Mouse (Mus musculus): ENCODE results near the gene Frem2.
A peak's percentile ranks its signal among the peaks of the same experiment; 100 is the strongest.

The Frem2 gene

GRCm38 (mm10) chr3:53555031-53555952, 101.9 kb downstream of the Frem2 start:
- no peak for DNase-seq

DNA sequence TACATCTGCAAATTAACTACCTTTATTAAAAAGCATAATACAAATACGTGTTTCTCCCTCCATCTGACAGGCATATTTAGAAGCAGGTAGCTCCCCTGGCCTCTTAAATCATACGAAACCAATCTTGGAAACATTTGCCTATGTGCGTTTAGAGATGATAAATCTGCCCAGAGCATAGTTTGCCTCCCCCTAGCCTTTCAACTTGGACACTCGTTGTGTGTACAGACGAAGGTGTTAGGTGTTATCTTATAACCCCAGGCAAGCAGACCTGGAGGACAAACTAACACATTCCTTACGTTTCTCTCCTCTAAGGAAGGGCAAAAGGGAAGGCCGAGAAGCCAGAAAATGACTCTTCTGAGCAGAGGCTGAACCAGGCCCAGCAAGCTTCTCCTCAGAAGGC, 104.5 kb downstream of the Frem2 start:
- DNase-seq: no peak

DNA sequence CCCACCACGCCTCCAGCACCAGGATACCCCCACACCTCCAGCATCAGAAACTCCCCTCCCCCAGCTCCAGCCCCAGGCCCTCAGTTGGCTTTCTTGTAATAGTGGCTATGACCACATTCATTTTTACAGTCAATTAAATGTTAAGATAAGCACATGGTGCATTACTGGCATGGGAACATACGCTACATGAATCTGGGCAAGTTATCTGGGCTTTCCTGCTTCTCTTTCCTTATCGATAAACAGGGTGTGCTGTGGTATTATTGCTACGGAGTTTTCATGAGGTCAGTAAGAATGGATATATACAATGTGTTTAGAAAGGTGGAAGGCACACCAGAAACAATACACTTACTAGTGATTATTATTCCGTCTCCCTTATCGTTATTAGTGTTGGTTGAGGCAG, 125.1 kb downstream of the Frem2 start:
- no peak for DNase-seq

DNA sequence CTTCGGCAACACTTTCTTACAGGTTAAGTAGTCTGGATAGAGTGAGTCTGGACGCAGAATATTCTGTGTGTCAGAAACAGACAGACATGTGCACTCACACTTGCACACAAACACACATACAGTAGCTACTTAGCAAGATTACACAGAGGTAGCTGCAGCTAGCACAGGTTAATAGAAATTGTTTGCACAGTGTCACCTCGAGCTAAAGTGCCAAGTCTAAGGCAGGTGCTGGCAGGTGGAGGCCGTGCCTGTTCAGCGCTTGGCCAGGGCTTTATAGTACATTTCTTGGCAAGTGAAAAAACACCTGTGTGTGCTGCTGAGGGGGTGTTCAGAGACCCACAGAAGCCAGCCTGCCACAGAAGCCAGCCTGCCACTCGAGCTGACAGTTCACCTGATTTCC, 126.8 kb downstream of the Frem2 start:
- DNase-seq: no peak

DNA sequence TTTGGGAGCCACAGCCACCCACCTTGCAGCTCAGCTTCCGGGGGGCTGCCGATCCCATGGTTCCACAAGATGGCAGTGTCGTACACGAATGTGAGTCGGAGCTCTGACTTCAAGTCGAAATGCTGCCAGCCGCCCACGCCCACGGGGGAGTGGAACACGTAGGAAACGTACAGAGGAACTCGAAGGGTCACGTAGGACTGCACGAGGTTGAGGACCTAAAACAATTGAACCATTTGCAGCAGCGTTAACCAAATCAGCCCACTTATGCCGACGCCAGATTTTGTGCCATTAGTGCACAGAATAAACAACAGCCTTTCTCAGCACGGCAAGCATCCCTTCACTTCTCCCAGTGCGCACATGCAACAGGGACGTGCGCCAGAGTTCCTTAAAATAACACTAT, 131.4 kb downstream of the Frem2 start:
- DNase-seq: peak; percentile 87

DNA sequence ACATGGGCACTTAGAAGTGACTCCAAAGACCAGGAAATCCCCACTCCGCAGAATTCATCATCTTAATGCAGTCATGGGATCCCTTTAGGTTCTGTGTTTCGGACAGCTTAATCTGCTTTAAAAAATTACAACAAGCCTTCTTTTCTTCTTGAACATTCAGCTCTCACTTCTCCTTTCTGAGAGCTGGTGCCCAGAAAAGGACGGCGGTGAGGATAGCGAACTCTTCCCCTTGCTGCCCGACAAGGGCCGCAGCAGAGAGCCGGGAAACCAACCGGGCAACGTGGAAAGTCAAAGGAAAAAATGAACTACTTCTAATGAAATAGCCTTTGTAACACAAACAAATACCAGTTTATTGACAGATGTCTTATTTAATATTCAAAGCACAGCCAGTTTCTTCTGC, 134.4 kb downstream of the Frem2 start:
- no peak for DNase-seq

GRCm38 (mm10) chr3:53514221-53515065, 142.7 kb downstream of the Frem2 start:
- no peak for DNase-seq

- no peak for DNase-seq
These were observed 144.1 kb downstream of the Frem2 start for GRCm38 (mm10) chr3:53513096-53513495.

DNA sequence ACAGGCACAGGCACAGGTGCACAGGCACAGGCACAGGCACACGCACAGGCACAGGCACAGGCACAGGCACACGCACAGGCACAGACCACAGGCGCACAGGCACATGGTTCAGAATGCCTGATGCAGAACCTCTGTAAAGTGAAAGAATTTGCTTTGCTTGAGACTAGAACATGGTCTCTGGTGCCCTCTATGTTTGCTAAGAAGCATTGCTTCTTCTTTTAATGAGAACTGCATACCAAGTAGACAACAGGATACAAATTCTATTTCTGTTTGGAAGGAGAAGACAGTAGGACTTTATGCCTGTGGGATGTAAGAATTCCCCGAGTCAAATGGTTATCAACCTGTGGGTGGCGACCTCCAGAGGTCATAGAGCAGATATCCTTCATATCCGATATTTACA, 154.7 kb downstream of the Frem2 start:
- no peak for DNase-seq

GRCm38 (mm10) chr3:53498351-53498905, 158.7 kb downstream of the Frem2 start:
- no peak for DNase-seq

GRCm38 (mm10) chr3:53488353-53488752, 168.8 kb downstream of the Frem2 start, which contains the start of gene Stoml3:
TSS of gene Stoml3 (plus strand) at chr3:53488653.
- DNase-seq: no peak

- DNase-seq: no peak
These were observed 170.1 kb downstream of the Frem2 start for GRCm38 (mm10) chr3:53486996-53487576.

DNA sequence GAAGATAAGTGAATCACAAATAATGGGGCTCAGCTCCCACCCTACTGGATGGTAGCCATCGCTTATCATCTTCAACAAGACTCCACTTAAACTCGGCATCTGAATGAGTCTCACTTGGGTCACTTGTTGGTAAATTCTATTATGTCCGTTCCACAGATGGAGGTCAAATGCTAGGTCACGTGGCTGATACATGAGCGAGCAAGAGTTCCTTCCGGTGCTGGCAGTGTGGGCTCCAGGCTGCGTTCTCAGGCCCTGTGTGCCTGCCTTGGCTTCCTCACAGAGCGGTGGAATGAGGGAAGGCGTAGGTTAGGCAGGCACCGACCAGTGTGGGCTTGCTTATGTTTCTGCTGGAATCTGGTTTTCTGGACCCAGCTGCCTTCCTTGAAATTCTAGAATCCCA, 170.6 kb downstream of the Frem2 start:
- DNase-seq: no peak

GRCm38 (mm10) chr3:53483414-53484059, 173.6 kb downstream of the Frem2 start:
- no peak for DNase-seq

- DNase-seq: no peak
These were observed 178.6 kb downstream of the Frem2 start for GRCm38 (mm10) chr3:53478419-53479046.

DNA sequence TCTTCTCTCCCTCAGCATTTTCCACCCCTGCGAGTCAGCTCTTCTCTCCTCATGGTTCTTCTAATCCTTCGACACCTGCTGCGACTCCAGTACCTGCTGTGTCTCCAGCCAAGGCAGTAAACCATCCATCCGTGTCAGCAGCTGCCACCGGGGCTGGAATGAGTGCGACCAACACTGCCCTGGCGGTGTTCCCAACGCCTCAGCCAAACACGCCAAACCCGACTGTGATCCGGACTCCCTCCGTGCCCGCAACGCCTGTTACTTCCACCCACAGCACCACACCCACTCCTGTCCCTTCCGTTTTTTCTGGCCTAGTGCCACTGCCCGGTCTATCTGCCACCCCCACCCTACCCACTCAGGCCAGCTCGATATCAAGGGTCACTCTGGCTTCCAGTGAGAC, 179.7 kb downstream of the Frem2 start:
- no peak for DNase-seq

GRCm38 (mm10) chr3:53475889-53476288, 181.3 kb downstream of the Frem2 start:
- DNase-seq: no peak

GRCm38 (mm10) chr3:53474179-53474578, 183.0 kb downstream of the Frem2 start:
- DNase-seq: no peak

GRCm38 (mm10) chr3:53472061-53472460, 185.1 kb downstream of the Frem2 start:
- no peak for DNase-seq

- DNase-seq: no peak
These were observed 187.5 kb downstream of the Frem2 start for GRCm38 (mm10) chr3:53469650-53470049.

DNA sequence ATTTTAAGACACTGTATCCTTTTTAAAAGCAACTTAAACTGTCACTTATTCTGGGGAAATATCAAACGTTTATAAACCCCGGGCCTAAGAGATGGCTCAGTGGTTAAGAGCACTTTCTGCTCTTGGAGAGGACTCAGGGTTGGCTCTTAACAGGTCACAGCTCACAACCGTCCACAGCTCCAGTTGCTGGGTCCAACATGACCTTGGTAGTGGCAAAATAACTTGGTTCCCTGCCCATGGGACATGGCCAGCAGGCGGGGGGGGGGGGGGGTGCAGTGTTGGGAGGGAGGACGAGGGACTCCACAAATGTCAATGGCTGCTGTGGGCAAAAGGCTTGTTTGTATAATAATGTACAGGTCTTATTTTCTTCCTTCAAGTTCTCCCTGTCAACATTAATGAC, 189.8 kb downstream of the Frem2 start:
- DNase-seq: no peak

DNA sequence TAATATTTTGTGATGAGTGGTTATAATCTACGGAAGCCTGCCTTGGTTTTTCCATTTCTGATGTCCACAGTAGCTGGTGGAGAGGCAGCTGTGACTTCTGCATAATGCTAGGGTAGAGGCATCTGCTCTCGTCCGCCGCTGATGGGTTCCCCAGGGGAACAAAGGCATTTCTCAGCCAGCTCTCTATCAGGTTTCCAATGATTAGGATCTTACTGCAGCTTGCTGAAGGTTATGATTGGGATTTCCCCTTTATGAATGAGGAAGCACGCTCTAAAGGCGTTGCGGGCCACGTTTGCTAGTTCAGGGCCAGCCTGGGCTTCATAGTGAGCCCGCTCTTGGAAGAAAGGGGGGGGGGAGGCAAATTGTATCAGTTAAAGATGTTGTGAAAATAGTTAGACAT, 190.7 kb downstream of the Frem2 start:
- no peak for DNase-seq
